Mouse (Mus musculus) heart, postnatal 0 days (tissue): ENCODE measurements around the gene Tspan15. TPM values are rescaled to one million over a fixed set of nuclear protein-coding genes. Genes with fewer than 3 reads are reported as not detected.

Experiments used
- ATAC-seq: fragments of 200-750 bp; cut with Nextera tagmentation; 2 replicates; pipeline ENCODE4 v1.8.0; 2017; ENCODE audit warnings: low read depth, moderate number of reproducible peaks, moderate library complexity; ENCODE audit not compliant: insufficient read depth
- DNase-seq: peaks from one replicate; pipeline ENCODE4 v3.0.0-alpha.2; 2016; ENCODE audit warnings: low spot score
- H3K27ac ChIP-seq: fragments of 300-500 bp; sonication (generic); 2 replicates; pipeline ENCODE4 v1.5.1; 2014; ENCODE audit warnings: low read depth, mild to moderate bottlenecking
- H3K27me3 ChIP-seq: fragments of 300-500 bp; sonication (generic); 2 replicates; pipeline ENCODE4 v1.6.1; 2014; ENCODE audit warnings: low read length, mixed read lengths; ENCODE audit not compliant: control insufficient read depth, insufficient read depth
- H3K36me3 ChIP-seq: fragments of 300-500 bp; sonication (generic); replicated peaks from 2 replicates; pipeline ENCODE4 v1.6.1; 2014; ENCODE audit warnings: low read length, mixed read lengths; ENCODE audit not compliant: control insufficient read depth, insufficient read depth
- H3K4me1 ChIP-seq: fragments of 300-500 bp; sonication (generic); 2 replicates; pipeline ENCODE4 v1.6.1; 2014; ENCODE audit warnings: antibody characterized with exemption; ENCODE audit not compliant: control insufficient read depth, insufficient read depth
- H3K4me2 ChIP-seq: fragments of 300-500 bp; sonication (generic); 2 replicates; pipeline ENCODE4 v1.6.1; 2014; ENCODE audit warnings: low read depth, mild to moderate bottlenecking, low read length, moderate library complexity
- H3K4me3 ChIP-seq: fragments of 300-500 bp; sonication (generic); 2 replicates; pipeline ENCODE4 v1.5.1; 2014; ENCODE audit warnings: low read depth, low read length
- H3K9ac ChIP-seq: fragments of 300-500 bp; sonication (generic); replicated peaks from 2 replicates; pipeline ENCODE4 v1.6.1; 2014; ENCODE audit warnings: low read depth, low read length, mixed read lengths
- H3K9me3 ChIP-seq: fragments of 300-500 bp; sonication (generic); replicated peaks from 2 replicates; pipeline ENCODE4 v1.6.1; 2016; ENCODE audit warnings: low read length; ENCODE audit not compliant: control insufficient read depth
- CTCF ChIP-seq: IDR thresholded peaks from 2 replicates; pipeline ENCODE4 v1.5.1; 2016; ENCODE audit warnings: antibody characterized with exemption, control low read depth, low read depth
- EP300 ChIP-seq: IDR thresholded peaks from 2 replicates; pipeline ENCODE4 v1.6.1; 2016; ENCODE audit warnings: antibody characterized with exemption, low read depth
- WGBS: fragments of 180-500 bp; shearing (Covaris S2); extraction: QIAGEN DNeasy Blood & Tissue Kit; methylation state at CpG from one replicate; pipeline ENCODE4 v1.1.7; 2014; 5-methylcytosine and 5-hydroxymethylcytosine counted together
- polyA plus RNA-seq: library from polyadenylated mRNA; unstranded; fragments of >200 nt; fragmentation: Nextera tagmentation; extraction: Ambion mirVana; gene quantifications from 2 replicates; pipeline ENCODE4 v1.2.1, GENCODE M21; 2015
- total RNA-seq: library from RNA; depleted of rRNA; stranded (reverse); fragments of >200 nt; gene quantifications from 2 replicates; pipeline ENCODE4 v1.2.3, GENCODE M21; 2014; ENCODE audit warnings: low replicate concordance

The Tspan15 gene
- total and polyA plus RNA-seq, 2 experiments from 2014 or later, result 6.7 to 26.0 TPM

DNA sequence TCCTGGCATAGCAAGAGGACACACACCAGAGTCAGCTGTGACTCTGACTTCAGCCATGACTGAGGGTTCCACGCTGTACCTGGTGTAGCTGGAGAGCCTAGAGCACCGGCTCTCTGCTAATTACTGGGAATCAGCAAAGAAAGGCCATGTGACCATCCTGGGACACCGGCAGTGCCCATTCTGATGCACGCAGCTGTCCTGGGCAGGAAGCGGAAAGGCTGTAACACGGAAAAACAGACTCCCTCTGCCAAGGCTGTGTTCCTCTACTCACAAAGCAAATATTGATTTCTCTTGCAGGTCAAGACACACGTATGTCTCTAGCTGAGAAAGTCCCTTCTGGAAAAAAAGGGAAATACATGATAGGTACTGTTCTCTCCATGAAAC lies 12.3 kb downstream of the Tspan15 start:
- H3K9me3 ChIP-seq, result no peaks in the 10 kb centered on the region
- peak; percentile 36 for DNase-seq
- no peaks in the 10 kb centered on the region for H3K36me3 ChIP-seq
- 65% methylated on average over 7 of the region's 7 CpGs for WGBS
- TF ChIP-seq EP300 (no peak), CTCF (no peak)
- H3K4me2 ChIP-seq, result no peak overlapping the region
- no peaks in the 10 kb centered on the region for H3K4me1 ChIP-seq
- no peak overlapping the region for H3K9ac ChIP-seq
- no peak overlapping the region for H3K4me3 ChIP-seq
- no peak for ATAC-seq
- no peaks in the 10 kb centered on the region for H3K27me3 ChIP-seq
- H3K27ac ChIP-seq, result peak overlapping the region; percentile 2; the same call in 1 of the 2 replicates

DNA sequence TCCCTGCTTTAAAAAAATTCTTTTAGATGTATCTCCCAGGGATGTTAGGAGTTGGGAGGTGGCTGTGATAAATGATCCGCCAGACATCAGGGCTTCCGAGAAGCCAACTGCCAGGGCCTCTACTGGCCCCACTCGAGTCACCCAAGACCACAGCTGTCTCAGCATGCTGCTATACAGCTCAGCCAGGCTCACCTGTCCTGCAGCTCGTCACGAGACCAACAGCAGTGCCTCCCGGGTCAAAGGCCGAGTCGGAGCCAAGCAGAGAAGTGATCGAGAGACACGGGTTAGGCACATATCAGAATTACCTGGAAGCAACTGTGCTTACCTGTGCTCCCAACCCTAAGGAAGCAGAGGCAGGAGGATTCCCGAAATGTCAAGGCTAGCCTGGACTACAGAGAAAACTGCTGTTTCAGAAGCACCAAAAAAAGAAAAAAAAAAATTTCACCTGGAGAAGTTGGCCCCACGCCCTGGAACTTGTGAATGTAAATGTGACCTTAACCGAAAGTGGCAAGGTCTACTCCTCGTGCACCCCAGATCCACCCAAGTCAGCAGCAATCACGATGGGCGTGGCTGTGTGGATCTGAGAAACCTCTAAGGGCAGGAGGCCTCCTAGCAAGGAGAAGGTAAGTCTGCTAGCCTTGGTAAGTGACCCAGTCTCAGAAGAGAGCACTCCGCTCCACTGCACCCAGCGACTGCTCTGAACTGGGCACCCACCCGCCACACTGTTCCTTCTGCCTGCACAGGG lies 12.8 kb downstream of the Tspan15 start:
- no peak overlapping the region for H3K4me2 ChIP-seq
- no peak for DNase-seq
- no peak overlapping the region for H3K9ac ChIP-seq
- no peak for ATAC-seq
- TF ChIP-seq CTCF, result no peak
- no peak for TF ChIP-seq EP300
- 83% methylated on average over 19 of the region's 19 CpGs for WGBS
- peak overlapping the region; percentile 41 for H3K27ac ChIP-seq
- H3K36me3 ChIP-seq, result no peaks in the 10 kb centered on the region
- no peaks in the 10 kb centered on the region for H3K4me1 ChIP-seq
- no peak overlapping the region for H3K4me3 ChIP-seq
- no peaks in the 10 kb centered on the region for H3K9me3 ChIP-seq
- H3K27me3 ChIP-seq, result no peaks in the 10 kb centered on the region

DNA sequence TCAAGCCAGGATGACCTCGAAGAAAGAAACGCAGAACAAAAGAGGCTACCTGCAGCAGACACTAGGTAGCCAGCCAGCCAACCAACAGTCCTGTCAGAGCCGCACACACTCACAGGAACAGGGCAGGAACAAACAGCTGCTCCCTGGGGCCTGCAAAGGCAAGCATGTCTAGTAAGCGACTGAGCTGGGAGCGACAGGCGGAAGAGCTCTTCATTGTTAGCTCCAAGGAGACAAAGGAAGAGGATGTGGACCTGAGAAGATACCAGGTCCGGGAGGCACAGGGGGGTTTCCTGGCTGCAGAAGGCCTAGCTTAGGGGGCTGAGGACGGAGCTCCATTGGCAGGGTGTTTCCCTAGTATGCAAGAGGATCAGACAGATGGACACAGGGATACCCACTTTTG lies 13.9 kb downstream of the Tspan15 start:
- ATAC-seq (peak; percentile 73), DNase-seq (peak; percentile 41)
- Histone ChIP-seq H3K9ac (no peak overlapping the region), H3K4me2 (peak overlapping the region; percentile 0; the same call in 1 of the 2 replicates), H3K4me3 (no peak overlapping the region), H3K9me3 (no peaks in the 10 kb centered on the region), H3K36me3 (no peaks in the 10 kb centered on the region), H3K27me3 (no peaks in the 10 kb centered on the region), H3K4me1 (no peaks in the 10 kb centered on the region), H3K27ac (peak overlapping the region; percentile 86)
- TF ChIP-seq CTCF, result no peak
- TF ChIP-seq EP300, result peak; percentile 51; the same call in 1 of the 2 replicates
- 50% methylated on average over 8 of the region's 8 CpGs for WGBS

DNA sequence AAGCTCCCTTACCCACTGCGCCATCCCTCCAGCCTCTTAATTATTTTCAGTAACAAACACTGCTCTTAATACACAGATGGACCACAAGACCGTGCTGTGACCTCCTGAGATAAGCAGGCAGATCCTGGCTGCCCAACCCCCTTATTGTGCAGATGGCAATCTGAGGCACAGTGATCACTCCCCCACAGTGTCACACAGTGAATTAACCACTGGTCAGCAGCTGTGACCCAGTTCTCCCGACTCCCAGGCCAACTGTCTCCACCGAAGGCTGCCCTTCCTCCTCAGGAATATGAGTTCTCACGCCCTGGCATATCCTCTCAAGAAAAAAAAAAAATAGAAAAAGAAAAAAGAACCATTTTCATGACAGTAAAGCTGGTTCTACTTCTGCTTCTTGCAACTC lies 14.5 kb downstream of the Tspan15 start:
- ATAC-seq (0 out of 2 replicates have a peak, but pooled peaks have one; percentile 28), DNase-seq (peak; percentile 21)
- Histone ChIP-seq H3K4me1 (no peaks in the 10 kb centered on the region), H3K9ac (no peak overlapping the region), H3K36me3 (no peaks in the 10 kb centered on the region), H3K4me2 (peak overlapping the region; percentile 0; the same call in 1 of the 2 replicates), H3K4me3 (no peak overlapping the region), H3K27ac (peak overlapping the region; percentile 86), H3K9me3 (no peaks in the 10 kb centered on the region), H3K27me3 (no peaks in the 10 kb centered on the region)
- TF ChIP-seq CTCF, result no peak
- no peak for TF ChIP-seq EP300
- WGBS, result 40% methylated on average over 5 of the region's 5 CpGs

DNA sequence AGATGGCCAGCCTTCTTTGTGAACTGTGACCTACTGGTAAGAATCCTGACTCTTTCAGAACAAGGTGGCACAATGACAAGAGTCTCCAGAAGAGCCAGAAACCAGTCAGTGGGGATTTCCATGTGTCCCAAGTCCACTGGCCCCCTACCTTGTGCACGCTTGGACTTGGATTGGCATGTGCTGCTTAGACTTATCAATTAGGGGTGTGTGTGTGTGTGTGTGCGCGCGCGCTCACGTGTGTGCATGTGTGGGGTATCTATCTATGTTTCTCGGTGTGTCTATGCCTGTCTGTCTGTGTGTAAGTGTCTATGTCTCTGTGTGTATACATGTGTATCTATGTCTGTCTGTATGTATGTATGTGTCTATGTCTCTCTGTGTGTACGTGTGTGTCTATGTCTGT lies 15.4 kb downstream of the Tspan15 start:
- no peaks in the 10 kb centered on the region for H3K4me1 ChIP-seq
- ATAC-seq, result no peak
- H3K4me3 ChIP-seq, result no peak overlapping the region
- 0 out of 2 replicates have a peak overlapping the region, but pooled peaks have one; percentile 86 for H3K27ac ChIP-seq
- H3K9ac ChIP-seq, result no peak overlapping the region
- 94% methylated on average over 8 of the region's 8 CpGs for WGBS
- no peak for DNase-seq
- no peak overlapping the region for H3K4me2 ChIP-seq
- no peaks in the 10 kb centered on the region for H3K27me3 ChIP-seq
- no peak for TF ChIP-seq EP300
- no peaks in the 10 kb centered on the region for H3K36me3 ChIP-seq
- no peaks in the 10 kb centered on the region for H3K9me3 ChIP-seq

DNA sequence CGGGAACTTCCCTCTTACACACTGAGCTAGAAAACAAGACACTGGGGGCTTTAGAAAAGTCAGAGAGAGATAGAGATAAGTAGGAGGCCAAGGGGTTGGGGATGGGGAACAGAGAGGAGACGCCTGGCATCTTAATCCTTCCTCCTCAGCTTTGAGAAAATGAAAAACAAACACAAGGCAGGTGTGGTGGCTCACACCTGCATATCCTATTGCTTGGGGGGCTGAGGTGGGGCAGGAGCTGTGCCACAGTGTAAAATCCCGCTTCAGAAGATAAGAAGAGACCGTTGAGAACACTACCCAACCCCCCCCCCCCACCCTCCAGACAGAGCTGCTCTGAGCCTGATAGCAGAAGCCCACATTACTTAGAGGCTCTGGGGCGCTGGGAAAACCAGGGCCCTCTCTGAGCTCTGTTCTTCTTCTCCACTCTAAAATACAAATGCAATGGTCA lies 15.9 kb downstream of the Tspan15 start:
- 42% methylated on average over 5 of the region's 5 CpGs for WGBS
- H3K4me3 ChIP-seq, result no peak overlapping the region
- no peak for ATAC-seq
- H3K27ac ChIP-seq, result no peak overlapping the region
- no peaks in the 10 kb centered on the region for H3K4me1 ChIP-seq
- no peaks in the 10 kb centered on the region for H3K9me3 ChIP-seq
- DNase-seq, result no peak
- H3K4me2 ChIP-seq, result no peak overlapping the region
- no peak overlapping the region for H3K9ac ChIP-seq
- TF ChIP-seq CTCF (no peak), EP300 (no peak)
- H3K27me3 ChIP-seq, result no peaks in the 10 kb centered on the region
- no peaks in the 10 kb centered on the region for H3K36me3 ChIP-seq
